Mouse (Mus musculus): Measurements from ENCODE around the gene Grb10.

- no peak for TF ChIP-seq CTCF (IDR thresholded peaks at IDR 0.05; ENCODE audit: insufficient read depth, low read length)
- no peak for TF ChIP-seq POLR2A (IDR thresholded peaks at IDR 0.05; ENCODE audit: borderline replicate concordance, extremely low read depth, low read depth, low read length)
Observed at GRCm38 (mm10) chr11:11923345-11923744, 115.1 kb downstream of the Grb10 start.

All from lung, adult 2 months (tissue).